Mouse (Mus musculus) bone marrow macrophage, adult 2 months (primary cell): ENCODE measurements around the gene Clic1.

Experiments
- CTCF ChIP-seq: IDR thresholded peaks from 2 replicates; pipeline ENCODE4 v1.5.1; 2012; ENCODE audit warnings: low read depth, mild to moderate bottlenecking, low read length, moderate library complexity
- POLR2A ChIP-seq: IDR thresholded peaks from 2 replicates; pipeline ENCODE4 v1.6.1; 2012; ENCODE audit warnings: mild to moderate bottlenecking, low read depth, low read length, borderline replicate concordance

DNA sequence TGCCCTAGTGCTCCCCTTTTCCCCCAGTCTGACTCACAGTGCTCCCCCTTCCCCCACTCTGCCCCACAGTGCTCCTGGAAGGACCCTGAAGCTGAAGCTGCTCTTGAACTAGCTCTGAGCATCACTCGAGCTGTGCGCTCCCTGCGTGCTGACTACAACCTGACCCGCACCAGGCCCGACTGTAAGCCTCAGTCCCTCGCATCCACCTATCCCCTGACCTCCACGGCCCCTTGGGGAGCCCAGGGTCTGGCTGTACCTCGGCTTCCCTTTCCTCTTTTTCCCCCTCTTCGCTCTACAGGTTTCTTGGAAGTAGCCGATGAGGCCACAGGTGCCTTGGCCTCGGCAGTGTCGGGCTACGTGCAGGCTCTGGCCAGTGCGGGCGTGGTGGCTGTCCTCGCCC lies 34.5 kb upstream of the Clic1 start:
- no peak for TF ChIP-seq CTCF
- no peak for TF ChIP-seq POLR2A
